Mouse (Mus musculus) kidney, adult 9 months (tissue): ENCODE results near the gene Cnot1.
A peak's percentile ranks its signal among the peaks of the same experiment; 100 is the strongest.

Experiments used
- DNase-seq: peaks from one replicate; pipeline ENCODE4 v3.0.0; 2022

Gene Cnot1

GRCm38 (mm10) chr8:95727625-95728024 is 79.6 kb downstream of the Cnot1 start:
- DNase-seq, result no peak

- no peak for DNase-seq
Measured at GRCm38 (mm10) chr8:95716546-95717335, 90.5 kb downstream of the Cnot1 start.

GRCm38 (mm10) chr8:95715676-95716531 is 91.4 kb downstream of the Cnot1 start, which contains the start of gene Setd6:
TSS of gene Setd6 (plus strand) at chr8:95715881.
- DNase-seq, result peak; percentile 88

GRCm38 (mm10) chr8:95714837-95715413 is 92.3 kb downstream of the Cnot1 start:
- no peak for DNase-seq

DNA sequence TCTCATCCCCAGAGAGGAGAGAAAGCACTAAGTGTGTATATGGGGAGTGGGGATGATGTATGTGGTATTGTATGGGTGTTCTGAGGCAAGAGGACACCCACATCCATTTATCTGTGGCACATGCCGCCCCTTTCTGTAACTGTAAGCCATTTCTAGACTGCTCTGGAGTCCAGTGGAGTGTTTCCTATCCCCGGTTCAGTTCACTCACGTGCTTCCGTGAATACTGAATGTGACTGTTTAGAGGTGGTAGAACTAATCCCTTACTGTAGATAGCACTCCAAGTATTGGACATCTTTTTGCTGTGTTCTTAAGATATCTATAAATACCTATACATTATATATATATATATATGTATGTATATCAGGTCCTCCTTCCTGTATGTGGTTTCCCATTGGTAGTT is 92.9 kb downstream of the Cnot1 start:
- DNase-seq, result no peak

DNA sequence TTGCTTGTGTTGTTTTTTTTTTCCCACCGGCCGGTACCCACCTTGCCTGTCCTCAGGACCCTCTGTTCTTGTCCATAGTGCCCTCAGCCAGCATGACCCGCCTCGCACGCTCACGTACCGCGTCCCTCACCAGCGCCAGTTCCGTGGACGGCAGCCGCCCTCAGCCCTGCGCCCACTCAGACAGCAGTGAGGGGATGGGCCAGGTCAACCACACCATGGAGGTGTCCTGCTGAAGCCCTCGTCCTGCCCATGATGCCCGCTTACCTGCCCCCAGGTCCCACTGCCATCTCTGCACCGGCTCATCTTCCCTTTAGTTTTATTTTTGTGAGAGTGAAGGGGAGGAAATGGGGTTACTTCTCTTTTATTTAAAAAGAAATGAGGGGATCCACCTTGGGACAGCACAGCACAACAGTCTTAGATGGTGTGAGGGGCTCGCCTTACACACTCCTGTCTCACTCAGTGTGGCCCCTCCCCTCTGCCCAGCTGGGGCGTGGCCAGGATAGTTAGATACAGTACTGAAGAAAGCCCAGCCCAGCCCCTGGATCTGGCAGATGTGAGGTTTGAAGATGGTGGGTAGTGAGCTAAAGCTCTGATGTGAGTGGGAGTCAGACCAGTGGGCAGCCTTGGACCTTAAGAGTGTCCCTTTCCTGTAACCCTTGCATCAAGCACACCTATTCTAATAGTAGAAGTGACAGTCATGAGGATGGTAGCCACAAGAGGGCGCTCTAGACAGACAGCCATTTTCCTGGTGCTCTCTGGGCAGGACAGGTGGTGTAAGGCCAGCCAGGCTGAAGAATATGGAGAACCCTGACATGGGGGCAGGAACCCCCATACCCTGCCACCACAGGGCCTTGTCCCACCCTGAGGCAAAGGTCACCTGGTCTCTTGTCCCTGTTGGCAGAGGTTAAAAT is 93.9 kb downstream of the Cnot1 start:
- peak; percentile 84 for DNase-seq

DNA sequence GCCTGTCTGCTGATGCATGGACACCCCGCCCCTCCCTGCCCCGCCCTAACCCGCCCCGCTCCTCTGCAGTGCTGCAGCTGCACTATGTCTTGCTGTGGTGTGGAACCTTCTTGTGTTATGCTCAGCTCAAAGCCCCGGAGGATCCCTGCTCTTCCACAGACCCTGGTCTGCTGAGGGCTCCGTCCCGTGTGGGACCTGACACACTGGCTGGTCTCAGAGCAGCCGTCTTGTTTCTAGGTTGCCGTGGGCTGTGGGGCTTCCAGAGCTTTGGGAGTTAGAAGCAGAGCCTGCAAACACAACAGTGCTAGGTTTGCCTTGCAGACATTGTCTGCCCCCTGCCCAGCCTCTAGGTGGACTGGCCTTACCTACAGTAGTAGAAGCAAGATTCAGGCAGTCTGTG is 94.9 kb downstream of the Cnot1 start:
- no peak for DNase-seq

DNA sequence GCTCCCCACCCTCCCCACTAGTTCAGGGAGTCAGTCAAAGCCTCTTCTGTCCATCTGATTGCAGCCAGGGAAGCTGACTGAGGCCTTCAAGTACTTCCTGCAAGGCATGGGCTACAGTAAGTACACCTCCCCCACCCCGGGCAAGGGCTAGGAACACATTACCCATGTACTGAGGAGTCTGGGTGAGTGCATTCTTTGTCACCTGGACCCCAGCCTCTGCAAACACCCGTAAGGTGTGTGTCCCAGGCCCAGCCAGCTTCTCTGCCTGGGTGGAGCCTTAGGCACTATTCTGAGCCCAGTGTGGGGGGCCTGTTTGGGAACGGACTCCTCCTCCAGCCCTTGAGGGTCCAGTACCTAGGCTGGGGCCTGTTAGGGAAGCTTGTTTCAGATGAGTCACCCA is 96.2 kb downstream of the Cnot1 start:
- no peak for DNase-seq

DNA sequence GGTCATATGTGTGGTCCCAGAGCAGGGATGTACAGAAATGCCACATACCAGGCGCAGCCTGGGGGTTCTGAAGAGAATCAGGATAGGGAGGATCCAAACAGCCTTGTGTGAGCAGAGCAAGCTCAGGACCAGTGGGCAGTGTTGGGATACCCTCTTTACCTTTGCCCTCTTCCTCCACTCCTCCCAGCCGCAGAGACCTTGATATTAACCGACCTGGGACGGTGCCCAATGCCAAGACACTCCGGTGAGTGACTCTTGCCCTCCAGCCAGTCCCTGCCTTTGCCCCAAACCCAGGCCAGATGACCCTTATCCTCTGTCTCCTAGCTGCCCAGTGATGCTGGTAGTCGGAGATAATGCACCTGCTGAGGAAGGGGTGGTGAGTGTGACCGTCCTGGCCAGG is 97.7 kb downstream of the Cnot1 start:
- peak; percentile 75 for DNase-seq

GRCm38 (mm10) chr8:95704538-95704937 is 102.7 kb downstream of the Cnot1 start:
- DNase-seq, result no peak

- no peak for DNase-seq
Measured at GRCm38 (mm10) chr8:95703461-95704260, 103.6 kb downstream of the Cnot1 start.

- DNase-seq, result peak; percentile 48
Measured at GRCm38 (mm10) chr8:95702480-95703446, 104.5 kb downstream of the Cnot1 start.

DNA sequence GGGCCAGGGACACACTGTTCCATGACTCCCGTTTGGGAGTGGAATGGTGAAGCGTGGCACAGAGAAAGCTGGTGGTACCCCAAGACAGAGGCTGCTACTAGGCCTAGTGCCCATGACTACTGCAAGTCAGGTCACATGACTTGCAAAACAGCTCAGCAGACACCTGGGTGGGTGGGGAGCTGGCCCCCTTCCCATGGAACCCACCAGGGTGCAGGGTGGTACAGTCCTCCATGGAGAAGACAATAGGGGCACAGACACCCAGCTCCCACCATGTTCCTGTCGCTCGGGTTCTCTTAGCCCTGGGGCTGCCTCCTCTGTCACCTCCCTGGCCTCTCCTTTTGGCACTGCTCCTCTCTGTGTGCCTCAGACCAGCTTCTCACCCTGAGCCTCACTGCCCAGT is 105.5 kb downstream of the Cnot1 start:
- DNase-seq, result no peak

DNA sequence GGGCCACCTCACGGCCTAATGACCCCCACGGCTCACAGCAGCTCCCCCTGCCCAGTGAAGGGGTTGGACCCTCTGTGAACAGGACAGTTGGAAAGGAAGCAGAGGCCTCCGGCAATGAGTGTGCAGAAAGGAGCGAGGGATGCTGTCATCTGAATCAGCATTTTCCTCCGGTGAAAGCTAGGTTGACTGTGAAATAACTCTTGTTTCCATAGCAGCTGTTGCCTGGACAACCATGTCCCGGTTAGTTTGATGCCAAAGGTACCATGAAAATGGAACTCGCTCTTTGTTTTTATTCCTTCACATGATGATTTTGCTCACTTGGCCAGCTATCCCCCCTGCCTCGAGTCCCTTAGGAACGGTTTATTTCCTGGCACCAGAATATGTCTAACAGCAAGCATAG is 107.0 kb downstream of the Cnot1 start:
- no peak for DNase-seq

DNA sequence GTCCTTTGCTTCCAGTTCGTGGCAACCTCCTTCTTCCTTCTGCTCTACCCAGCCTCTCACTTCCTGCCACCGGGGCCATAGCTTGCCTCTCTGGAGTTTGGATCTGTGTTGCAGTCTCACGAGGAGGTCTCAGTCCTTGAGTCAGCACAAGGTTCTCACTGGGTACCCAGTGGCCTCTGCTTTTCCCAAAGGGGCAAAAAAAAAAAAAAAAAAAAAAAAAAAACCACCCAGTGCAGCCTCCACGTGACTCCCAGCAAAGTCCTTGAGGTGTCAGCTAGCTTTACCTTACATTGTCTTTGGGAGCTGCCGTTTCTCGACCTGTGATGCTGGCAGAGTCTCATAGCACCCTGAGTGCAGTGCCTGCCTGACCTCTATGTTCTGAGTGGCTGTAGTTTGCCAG is 109.1 kb downstream of the Cnot1 start:
- DNase-seq, result no peak

DNA sequence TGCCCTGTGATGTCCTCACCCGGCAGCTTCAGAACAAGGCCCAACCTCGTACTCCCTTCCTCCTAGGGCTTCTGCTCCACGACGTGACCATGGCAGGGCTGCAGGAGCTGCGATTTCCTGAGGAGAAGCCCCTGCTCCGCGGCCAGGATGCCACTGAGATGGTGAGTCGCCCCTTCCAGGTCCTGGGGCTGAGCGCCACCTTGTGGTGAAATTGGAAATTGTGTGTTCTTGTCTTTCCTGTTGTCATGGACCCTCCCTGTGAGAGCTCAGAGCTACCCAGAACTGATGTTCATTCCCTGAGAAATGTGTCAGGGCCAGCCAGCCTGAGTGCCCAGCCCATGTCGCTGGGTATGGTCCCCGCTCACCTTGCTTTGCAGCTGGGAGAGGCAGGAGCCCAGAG is 110.1 kb downstream of the Cnot1 start:
- DNase-seq, result peak; percentile 71

DNA sequence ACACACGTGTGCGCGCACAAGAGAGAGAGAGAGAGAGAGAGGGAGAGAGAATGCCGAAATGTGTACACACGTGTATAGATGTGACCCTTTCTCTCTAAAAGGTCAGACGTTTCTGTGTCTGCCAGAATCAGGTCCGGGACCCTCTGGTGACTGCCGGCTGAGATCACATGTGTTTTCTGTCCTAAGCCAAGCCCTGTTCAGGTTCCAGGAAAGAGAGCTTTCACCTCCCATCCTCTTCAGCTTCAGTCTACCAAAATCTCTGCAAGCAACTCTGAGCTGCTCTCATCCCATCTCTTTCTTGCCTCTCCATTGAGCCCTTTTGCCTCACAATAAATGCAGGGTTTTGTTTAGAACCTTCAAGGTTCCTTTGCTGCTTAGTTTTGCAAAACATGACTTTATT is 110.6 kb downstream of the Cnot1 start:
- no peak for DNase-seq

GRCm38 (mm10) chr8:95694631-95695030 is 112.6 kb downstream of the Cnot1 start:
- no peak for DNase-seq

DNA sequence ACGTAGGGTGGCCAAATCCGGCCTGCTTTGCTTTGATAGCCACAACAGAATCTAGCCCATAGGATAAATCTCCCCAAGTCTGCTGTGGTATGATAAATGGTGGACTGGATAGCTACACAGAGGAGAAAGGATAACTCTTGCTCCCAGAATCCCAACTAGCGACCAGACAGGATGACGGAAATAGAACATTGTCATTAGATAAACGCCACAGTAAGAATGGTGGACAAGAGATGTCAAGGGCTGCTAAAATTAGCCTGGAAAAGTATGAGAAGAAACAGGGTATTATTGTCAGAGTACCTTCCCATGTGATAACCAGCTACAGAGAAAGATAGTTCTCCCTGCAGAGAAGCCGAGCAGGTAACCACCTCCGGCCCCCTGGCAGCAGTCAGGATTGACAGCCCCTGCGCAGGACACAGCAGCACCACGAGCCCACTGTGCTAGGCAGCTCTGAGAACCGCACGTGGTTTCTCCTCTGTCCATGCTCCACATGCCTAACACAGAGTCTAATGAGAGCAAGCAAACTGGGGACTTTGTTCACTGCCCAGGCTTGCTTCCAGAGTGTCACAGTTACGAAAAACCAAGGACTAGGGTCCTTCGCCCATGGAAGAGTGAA is 116.2 kb downstream of the Cnot1 start:
- DNase-seq, result no peak

GRCm38 (mm10) chr8:95688073-95688672 is 119.1 kb downstream of the Cnot1 start:
- DNase-seq, result no peak
